Mouse (Mus musculus): Measurements from ENCODE around the gene Wwtr1.
A peak's percentile ranks its signal among the peaks of the same experiment; 100 is the strongest.

GRCm38 (mm10) chr3:57466289-57466688, 109.4 kb downstream of the Wwtr1 start:
- TF ChIP-seq CTCF (IDR thresholded peaks at IDR 0.05; ENCODE audit: borderline replicate concordance, extremely low read depth, insufficient read depth, insufficient read length) (0 out of 2 replicates have a peak, but pooled peaks have one; percentile 4), POLR2A (IDR thresholded peaks at IDR 0.05; ENCODE audit: borderline replicate concordance, extremely low read depth, insufficient read depth, insufficient read length, poor library complexity, severe bottlenecking) (no peak)

All from brain, embryonic 14.5 days (tissue).